Mouse (Mus musculus) cerebellum, adult 2 months (tissue): Measurements from ENCODE around the gene Aqp8.

Source experiments
- CTCF ChIP-seq: fragments of 200-500 bp; IDR thresholded peaks from 2 replicates; pipeline ENCODE4 v1.5.1; 2011; ENCODE audit warnings: low read depth, mild to moderate bottlenecking, control low read depth, low read length, moderate library complexity, borderline replicate concordance; ENCODE audit not compliant: insufficient read depth
- POLR2A ChIP-seq: fragments of 200-500 bp; IDR thresholded peaks from 2 replicates; pipeline ENCODE4 v1.6.1; 2011; ENCODE audit warnings: low read length, control low read depth, borderline replicate concordance; ENCODE audit not compliant: insufficient read depth

DNA sequence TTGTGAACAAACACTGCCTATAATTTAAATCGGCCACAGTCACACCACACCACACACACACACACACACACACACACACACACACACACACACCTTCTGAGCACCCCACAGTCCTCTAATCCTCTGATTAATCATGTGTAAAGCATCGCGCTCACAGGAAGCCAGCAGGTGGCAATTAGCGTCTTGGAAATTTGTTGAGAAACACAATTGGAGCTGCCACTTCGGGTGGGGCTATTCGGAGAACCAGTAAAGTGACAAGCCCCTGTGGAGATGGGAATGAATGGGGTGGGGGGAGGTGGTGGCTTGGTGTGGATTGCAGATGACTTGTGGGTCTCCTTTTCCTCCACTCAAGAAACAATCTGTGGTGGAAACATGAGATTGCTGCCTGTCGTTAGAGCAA is 45.9 kb downstream of the Aqp8 start:
- no peak for TF ChIP-seq POLR2A
- TF ChIP-seq CTCF: no peak
